Mouse (Mus musculus) liver, embryonic 13.5 days (tissue): ENCODE measurements at regions not wholly inside any gene's neighbourhood (a gene's known extent, or its start where the extent isn't known, plus 50 kb on each side); places are given as distances from the start of the nearest gene placed in this dataset.

Experiments used
- ATAC-seq: fragments of 200-750 bp; cut with Nextera tagmentation; 2 replicates; pipeline ENCODE4 v1.8.0; 2017; ENCODE audit warnings: low read depth, mild to moderate bottlenecking, moderate number of reproducible peaks, moderate library complexity
- DNase-seq: peaks from one replicate; pipeline ENCODE4 v3.0.0; 2022
- H3K27ac ChIP-seq: fragments of 300-500 bp; sonication (generic); 2 replicates; pipeline ENCODE4 v1.5.1; 2015; ENCODE audit warnings: moderate library complexity, mild to moderate bottlenecking, inconsistent platforms
- H3K27me3 ChIP-seq: fragments of 300-500 bp; sonication (generic); 2 replicates; pipeline ENCODE4 v1.6.1; 2015; ENCODE audit warnings: mild to moderate bottlenecking, inconsistent platforms
- H3K36me3 ChIP-seq: fragments of 300-500 bp; sonication (generic); 2 replicates; pipeline ENCODE4 v1.6.1; 2015; ENCODE audit warnings: mild to moderate bottlenecking, inconsistent platforms
- H3K4me1 ChIP-seq: fragments of 300-500 bp; sonication (generic); replicated peaks from 2 replicates; pipeline ENCODE4 v1.6.1; 2015; ENCODE audit warnings: inconsistent platforms
- H3K4me2 ChIP-seq: fragments of 300-500 bp; sonication (generic); 2 replicates; pipeline ENCODE4 v1.6.1; 2015; ENCODE audit warnings: inconsistent platforms, mild to moderate bottlenecking, moderate library complexity
- H3K4me3 ChIP-seq: fragments of 300-500 bp; sonication (generic); replicated peaks from 2 replicates; pipeline ENCODE4 v1.5.1; 2015; ENCODE audit warnings: mild to moderate bottlenecking, inconsistent platforms
- H3K9ac ChIP-seq: fragments of 300-500 bp; sonication (generic); 2 replicates; pipeline ENCODE4 v1.6.1; 2015; ENCODE audit warnings: mild to moderate bottlenecking, inconsistent platforms
- H3K9me3 ChIP-seq: fragments of 300-500 bp; sonication (generic); replicated peaks from 2 replicates; pipeline ENCODE4 v1.6.1; 2016; ENCODE audit warnings: inconsistent platforms
- WGBS: fragments of 180-500 bp; shearing (Covaris S2); methylation state at CpG from one replicate; pipeline ENCODE4 v1.1.7; 2015; ENCODE audit not compliant: insufficient replicate concordance; 5-methylcytosine and 5-hydroxymethylcytosine counted together

DNA sequence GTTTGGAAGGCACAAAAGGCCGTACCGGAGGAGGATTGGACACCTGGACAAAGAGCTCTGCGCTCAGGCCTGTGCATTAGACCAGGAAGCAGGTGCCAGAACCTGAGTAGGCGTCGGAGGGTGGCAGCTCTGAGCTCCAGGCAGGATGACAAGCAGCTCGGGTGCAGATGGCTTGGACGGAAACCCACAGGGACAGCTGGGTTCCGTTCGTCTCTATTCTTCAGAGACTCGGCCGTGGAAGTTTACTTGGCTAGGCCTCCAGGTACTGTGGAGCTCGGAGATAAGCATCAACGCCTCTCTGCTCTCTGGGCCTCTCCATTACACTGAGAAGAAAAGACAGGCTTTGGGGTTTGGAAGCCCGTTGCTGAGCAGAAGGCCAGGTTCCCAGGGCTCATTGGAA is 868.5 kb upstream of the Car8 start:
- Histone ChIP-seq H3K4me2 (no peak overlapping the region), H3K4me3 (no peak overlapping the region), H3K36me3 (no peaks in the 10 kb centered on the region), H3K9ac (no peak overlapping the region), H3K9me3 (no peaks in the 10 kb centered on the region), H3K4me1 (peaks cover 11% of the 10 kb centered on the region), H3K27ac (no peak overlapping the region), H3K27me3 (no peaks in the 10 kb centered on the region)
- DNase-seq: no peak
- ATAC-seq: no peak
- WGBS: 49% methylated on average over 14 of the region's 14 CpGs

- H3K4me2 ChIP-seq: no peak overlapping the region
- ATAC-seq: no peak
- peaks cover 11% of the 10 kb centered on the region for H3K4me1 ChIP-seq
- no peak for DNase-seq
- H3K4me3 ChIP-seq: no peak overlapping the region
- 74% methylated on average over 9 of the region's 9 CpGs for WGBS
- H3K27ac ChIP-seq: no peak overlapping the region
- no peaks in the 10 kb centered on the region for H3K9me3 ChIP-seq
- H3K9ac ChIP-seq: no peak overlapping the region
- H3K36me3 ChIP-seq: no peaks in the 10 kb centered on the region
- H3K27me3 ChIP-seq: no peaks in the 10 kb centered on the region
Observed at GRCm38 (mm10) chr4:9106778-9107177, 867.9 kb upstream of the Car8 start.

GRCm38 (mm10) chr4:9104657-9105056 is 865.8 kb upstream of the Car8 start:
- peaks cover 7% of the 10 kb centered on the region; the same call in 1 of the 2 replicates for H3K4me1 ChIP-seq
- no peak overlapping the region for H3K4me2 ChIP-seq
- no peak overlapping the region for H3K9ac ChIP-seq
- ATAC-seq (no peak), DNase-seq (no peak)
- H3K36me3 ChIP-seq: no peaks in the 10 kb centered on the region
- H3K4me3 ChIP-seq: no peak overlapping the region
- no peaks in the 10 kb centered on the region for H3K9me3 ChIP-seq
- no peak overlapping the region for H3K27ac ChIP-seq
- 62% methylated on average over 6 of the region's 6 CpGs for WGBS
- H3K27me3 ChIP-seq: no peaks in the 10 kb centered on the region

DNA sequence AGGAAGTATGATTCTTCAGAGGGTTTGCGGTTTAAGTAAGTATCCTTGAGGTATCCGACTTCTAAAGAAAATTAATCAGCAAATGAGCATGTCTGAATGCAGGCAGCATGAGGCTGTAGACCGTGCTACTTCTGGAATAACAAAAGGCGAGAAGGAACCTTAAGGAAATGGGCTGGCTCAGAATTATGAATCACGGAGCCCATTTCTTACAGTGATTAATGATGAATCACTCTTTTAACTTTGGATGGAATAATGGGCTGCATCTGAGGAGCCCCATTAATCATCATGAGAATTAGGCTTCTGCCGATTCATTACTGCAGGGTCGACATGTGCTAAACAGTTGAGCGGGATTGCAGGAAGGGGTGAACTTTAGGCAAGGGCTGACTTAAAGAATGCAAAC is 865.1 kb upstream of the Car8 start:
- WGBS: 70% methylated on average over 8 of the region's 8 CpGs
- Histone ChIP-seq H3K27me3 (no peaks in the 10 kb centered on the region), H3K9ac (no peak overlapping the region), H3K4me1 (peaks cover 7% of the 10 kb centered on the region; the same call in 1 of the 2 replicates), H3K27ac (no peak overlapping the region), H3K4me2 (no peak overlapping the region), H3K4me3 (no peak overlapping the region), H3K9me3 (no peaks in the 10 kb centered on the region), H3K36me3 (no peaks in the 10 kb centered on the region)
- no peak for ATAC-seq
- DNase-seq: no peak

DNA sequence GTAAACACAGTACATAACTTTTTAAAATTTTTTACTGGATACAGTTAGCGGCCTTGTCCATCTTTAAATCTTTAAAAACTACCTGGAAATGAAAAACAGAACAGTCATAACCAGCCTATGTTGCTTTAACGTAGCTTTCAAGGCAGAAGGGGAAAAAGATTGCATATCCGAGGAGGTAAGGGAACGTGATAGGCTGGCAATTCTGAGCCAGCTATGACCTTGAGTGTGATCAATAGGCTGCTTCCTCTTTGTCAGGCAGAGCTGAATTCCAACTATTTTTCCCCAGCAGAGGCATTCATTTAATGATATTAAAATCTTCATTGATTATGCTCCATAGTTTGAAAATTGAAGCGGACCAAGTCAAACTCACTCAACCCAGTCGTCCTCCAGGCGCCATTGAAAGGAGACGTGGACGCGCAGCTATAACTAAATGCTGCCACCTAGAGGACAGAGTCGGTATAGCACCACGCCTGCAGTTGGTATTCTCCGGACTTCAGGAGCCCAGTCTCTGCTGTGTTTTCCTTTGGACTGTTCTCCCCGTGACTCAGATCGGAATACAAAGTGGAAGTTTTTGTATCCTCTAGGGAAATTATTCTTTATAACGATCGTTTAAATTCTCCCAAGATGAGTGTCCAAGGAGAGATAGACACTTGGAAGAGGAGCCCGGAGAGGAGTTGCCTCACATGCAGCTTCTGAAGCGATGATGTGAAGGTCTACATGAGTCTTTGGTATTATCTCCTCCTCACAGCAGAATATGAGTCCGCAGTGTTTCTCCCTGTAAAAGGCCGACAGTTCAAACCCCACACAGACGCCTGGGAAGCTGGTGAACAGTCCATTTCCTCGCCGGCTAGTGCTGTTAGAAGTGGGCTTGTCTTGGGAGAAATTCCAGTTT is 858.2 kb upstream of the Car8 start:
- Histone ChIP-seq H3K4me3 (no peak overlapping the region), H3K9ac (no peak overlapping the region)
- no peak for ATAC-seq

DNA sequence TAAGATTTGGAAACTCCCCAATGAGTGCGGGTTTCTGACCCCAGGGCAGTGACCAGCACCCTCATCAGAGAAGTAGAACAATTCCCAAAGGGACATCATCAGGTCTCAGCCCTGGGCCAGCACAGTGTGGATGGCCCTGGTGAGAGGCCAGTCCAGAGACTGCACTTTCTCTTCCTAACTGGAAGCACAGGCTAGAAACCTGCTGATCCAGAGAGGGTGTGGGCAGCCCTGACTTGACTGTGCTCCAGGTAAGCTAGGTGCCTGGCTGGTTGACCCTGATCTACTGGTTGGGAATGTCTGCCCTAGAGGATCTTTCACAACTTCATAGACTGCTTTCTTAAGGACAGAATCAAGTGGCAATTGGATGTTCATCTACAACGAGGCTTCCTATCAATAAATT is 857.4 kb upstream of the Car8 start:
- WGBS: 68% methylated on average over 2 of the region's 2 CpGs
- H3K4me3 ChIP-seq: no peak overlapping the region
- H3K4me2 ChIP-seq: no peak overlapping the region
- DNase-seq (no peak), ATAC-seq (no peak)
- H3K36me3 ChIP-seq: no peaks in the 10 kb centered on the region
- H3K27me3 ChIP-seq: no peaks in the 10 kb centered on the region
- H3K9me3 ChIP-seq: no peaks in the 10 kb centered on the region
- H3K27ac ChIP-seq: no peak overlapping the region
- H3K9ac ChIP-seq: no peak overlapping the region
- H3K4me1 ChIP-seq: 0 out of 2 replicates have a peak, but pooled peaks cover 4% of the 10 kb centered on the region

More for the DNA sequence above, 858.2 kb upstream of the Car8 start:
- 22% methylated on average over 24 of the region's 24 CpGs for WGBS
- DNase-seq: peak; percentile 55
- Histone ChIP-seq H3K27ac (no peak overlapping the region), H3K9me3 (no peaks in the 10 kb centered on the region), H3K36me3 (no peaks in the 10 kb centered on the region), H3K4me1 (0 out of 2 replicates have a peak, but pooled peaks cover 4% of the 10 kb centered on the region), H3K27me3 (no peaks in the 10 kb centered on the region), H3K4me2 (peak overlapping the region; percentile 31; the same call in 1 of the 2 replicates)

DNA sequence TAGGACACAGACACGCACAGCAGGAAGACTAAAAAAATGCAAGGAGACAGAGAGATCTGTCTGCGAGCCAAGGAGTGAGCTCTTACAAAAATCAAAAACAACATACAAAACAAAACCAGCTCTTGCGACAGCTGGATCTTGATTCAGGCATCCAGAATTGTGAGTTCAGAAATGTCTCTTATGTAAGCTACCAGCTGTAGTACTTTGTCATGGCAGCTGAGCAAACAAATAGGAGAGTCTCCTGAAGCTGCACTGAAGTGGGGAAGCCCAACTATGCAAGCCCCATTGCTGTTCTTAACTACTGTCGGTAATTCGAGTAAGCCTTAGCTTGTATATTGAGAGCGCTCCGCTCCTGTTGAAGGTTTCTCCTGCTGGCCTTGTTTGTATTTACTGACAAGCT is 856.8 kb upstream of the Car8 start:
- 66% methylated on average over 7 of the region's 7 CpGs for WGBS
- Histone ChIP-seq H3K4me2 (no peak overlapping the region), H3K36me3 (no peaks in the 10 kb centered on the region), H3K9ac (no peak overlapping the region), H3K9me3 (no peaks in the 10 kb centered on the region), H3K4me1 (0 out of 2 replicates have a peak, but pooled peaks cover 4% of the 10 kb centered on the region), H3K27me3 (no peaks in the 10 kb centered on the region), H3K27ac (no peak overlapping the region), H3K4me3 (no peak overlapping the region)
- ATAC-seq (no peak), DNase-seq (no peak)

- DNase-seq (no peak), ATAC-seq (no peak)
- Histone ChIP-seq H3K9ac (no peak overlapping the region), H3K36me3 (no peaks in the 10 kb centered on the region), H3K9me3 (no peaks in the 10 kb centered on the region), H3K4me1 (0 out of 2 replicates have a peak, but pooled peaks cover 4% of the 10 kb centered on the region), H3K4me3 (no peak overlapping the region), H3K27ac (no peak overlapping the region), H3K27me3 (no peaks in the 10 kb centered on the region), H3K4me2 (no peak overlapping the region)
- 44% methylated on average over 10 of the region's 10 CpGs for WGBS
Observed at GRCm38 (mm10) chr4:9094522-9094921, 855.7 kb upstream of the Car8 start.

GRCm38 (mm10) chr4:9094076-9094475 is 855.2 kb upstream of the Car8 start:
- Histone ChIP-seq H3K4me3 (no peak overlapping the region), H3K36me3 (no peaks in the 10 kb centered on the region), H3K4me1 (0 out of 2 replicates have a peak, but pooled peaks cover 4% of the 10 kb centered on the region), H3K9ac (no peak overlapping the region), H3K4me2 (no peak overlapping the region), H3K27ac (no peak overlapping the region), H3K9me3 (no peaks in the 10 kb centered on the region), H3K27me3 (no peaks in the 10 kb centered on the region)
- ATAC-seq (no peak), DNase-seq (no peak)
- WGBS: 49% methylated on average over 6 of the region's 6 CpGs

DNA sequence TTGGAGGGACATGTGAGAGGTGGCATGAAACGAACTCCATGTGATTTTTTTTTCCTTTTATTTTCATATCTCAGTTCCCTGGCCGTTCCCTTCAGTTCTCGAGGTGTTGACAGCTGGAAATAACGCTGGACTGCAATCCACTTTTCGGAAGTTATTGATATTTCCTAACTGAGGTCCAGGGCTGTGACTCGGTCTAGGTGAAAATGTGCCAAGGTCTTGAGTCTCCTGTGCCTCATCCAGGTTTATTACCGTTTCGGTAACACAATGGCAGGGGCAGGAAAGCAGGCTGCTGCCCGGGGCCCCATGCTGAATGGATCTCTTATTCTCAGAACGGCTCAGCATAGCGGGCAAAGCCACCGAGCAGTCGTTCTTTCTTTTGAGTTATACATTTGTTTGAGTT is 844.7 kb upstream of the Car8 start:
- Histone ChIP-seq H3K4me1 (peaks cover 16% of the 10 kb centered on the region), H3K27me3 (no peaks in the 10 kb centered on the region), H3K4me3 (no peak overlapping the region), H3K9ac (no peak overlapping the region), H3K4me2 (no peak overlapping the region), H3K9me3 (no peaks in the 10 kb centered on the region), H3K27ac (no peak overlapping the region), H3K36me3 (no peaks in the 10 kb centered on the region)
- no peak for DNase-seq
- ATAC-seq: no peak
- 74% methylated on average over 13 of the region's 13 CpGs for WGBS

DNA sequence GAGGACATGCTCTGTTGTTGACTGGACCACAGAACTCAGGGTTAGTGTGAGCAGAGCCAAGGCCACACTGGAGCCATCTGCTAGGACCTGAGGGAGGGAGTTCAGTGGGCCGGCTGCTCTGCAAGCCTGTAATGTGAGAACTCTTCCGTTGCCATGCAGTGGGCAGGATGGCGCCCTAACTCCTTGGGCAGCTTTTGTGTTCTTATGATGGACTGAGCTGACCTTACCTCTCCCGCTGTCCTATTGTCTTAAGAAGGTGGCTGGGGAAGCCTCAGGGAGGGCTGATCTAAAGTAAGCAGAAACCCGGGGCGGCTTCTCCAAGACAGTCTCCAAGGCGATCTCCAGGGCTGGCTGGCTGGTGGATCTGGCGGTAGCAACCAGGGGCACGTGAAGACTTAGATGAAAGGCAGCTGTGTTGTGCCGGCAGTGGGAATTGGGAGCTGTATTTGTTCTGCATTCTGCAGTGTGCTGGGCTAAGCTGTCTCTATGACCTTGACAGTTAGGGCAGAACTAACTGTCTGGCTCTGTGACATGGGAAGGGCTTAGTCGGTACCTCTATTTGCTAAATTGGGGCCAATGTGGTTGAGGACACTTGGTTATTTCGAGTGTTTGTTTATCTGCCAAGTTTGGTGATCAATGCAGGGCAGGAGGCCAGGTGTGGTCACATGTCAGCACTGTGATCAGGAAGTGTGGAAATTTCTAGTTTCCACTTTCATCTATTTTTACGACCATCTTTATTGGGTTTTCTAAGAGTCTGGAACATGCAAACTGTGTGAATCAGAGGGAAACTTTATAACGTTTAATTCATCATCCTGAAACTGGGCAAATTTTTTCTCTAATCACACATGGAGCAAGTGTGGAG is 843.1 kb upstream of the Car8 start:
- H3K9me3 ChIP-seq: no peaks in the 10 kb centered on the region
- 56% methylated on average over 14 of the region's 14 CpGs for WGBS
- H3K4me3 ChIP-seq: no peak overlapping the region
- no peak overlapping the region for H3K9ac ChIP-seq
- H3K4me2 ChIP-seq: no peak overlapping the region
- no peak overlapping the region; the same call in 1 of the 2 replicates for H3K27ac ChIP-seq
- no peaks in the 10 kb centered on the region for H3K27me3 ChIP-seq
- ATAC-seq (0 out of 2 replicates have a peak, but pooled peaks have one; percentile 47), DNase-seq (no peak)
- peaks cover 16% of the 10 kb centered on the region for H3K4me1 ChIP-seq
- H3K36me3 ChIP-seq: no peaks in the 10 kb centered on the region
